Comparison of ENCODE assay signal across 18 mouse cellular contexts in genomic region chr2:9395379-9395999, GRCm38 (mm10).
"Had no signal": no experiment of that assay in that cellular context is flagged by ENCODE, and none has a peak within 500 bp of the region (broad histone marks: within the 10 kb centered on the region; RNA-seq: fewer than 3 reads in every experiment).

No protein-coding gene starts in this region.

- H3K9me3 ChIP-seq: midbrain, embryonic 10.5 days; midbrain, embryonic 12.5 days; neural tube, embryonic 13.5 days; neural tube, embryonic 15.5 days; stomach, embryonic 15.5 days had no signal

- ATAC-seq: midbrain, embryonic 16.5 days had no signal

- H3K27me3 ChIP-seq: midbrain, embryonic 12.5 days; neural tube, embryonic 13.5 days; neural tube, embryonic 15.5 days; stomach, embryonic 15.5 days had no signal

- H3K4me3 ChIP-seq: midbrain, embryonic 10.5 days; midbrain, embryonic 12.5 days; myocyte; neural tube, embryonic 13.5 days; neural tube, embryonic 15.5 days; stomach, embryonic 15.5 days had no signal

- H3K36me3 ChIP-seq: midbrain, embryonic 10.5 days; midbrain, embryonic 12.5 days; neural tube, embryonic 13.5 days; neural tube, embryonic 15.5 days; stomach, embryonic 15.5 days had no signal

- H3K27ac ChIP-seq: midbrain, embryonic 10.5 days; midbrain, embryonic 12.5 days; neural tube, embryonic 13.5 days; neural tube, embryonic 15.5 days; stomach, embryonic 15.5 days; stomach, postnatal 0 days had no signal

- DNase-seq: lung, adult 18-20 months; lung, embryonic 14.5 days; lung, postnatal 10 days; lung, postnatal 4 days; midbrain, embryonic 14.5 days; retina, postnatal 1 day; right cerebral cortex, adult 18-20 months; thymus, adult 2 months; thymus, postnatal 25 days; thymus, postnatal 4 days had no signal

- H3K4me1 ChIP-seq: midbrain, embryonic 10.5 days; midbrain, embryonic 12.5 days; neural tube, embryonic 13.5 days; neural tube, embryonic 15.5 days; stomach, embryonic 15.5 days had no signal

- H3K4me2 ChIP-seq: lung, embryonic 14.5 days; midbrain, embryonic 12.5 days; neural tube, embryonic 13.5 days; neural tube, embryonic 15.5 days; stomach, embryonic 15.5 days had no signal

- H3K9ac ChIP-seq: lung, embryonic 14.5 days; midbrain, embryonic 12.5 days; neural tube, embryonic 13.5 days; neural tube, embryonic 15.5 days; stomach, embryonic 15.5 days had no signal
